Mouse (Mus musculus) liver, embryonic 14.5 days (tissue): ENCODE results near the gene Myh2. TPM values are rescaled to one million over a fixed set of nuclear protein-coding genes. Genes with fewer than 3 reads are reported as not detected.

Source experiments
- ATAC-seq: fragments of 200-750 bp; cut with Nextera tagmentation; 2 replicates; pipeline ENCODE4 v1.8.0; 2017; ENCODE audit warnings: moderate number of reproducible peaks, mild to moderate bottlenecking, moderate library complexity; ENCODE audit not compliant: insufficient read depth
- DNase-seq, 3 experiments: peaks; one replicate each; pipeline ENCODE4 v3.0.0-alpha.2; 2012 to 2013; ENCODE audit warnings: low read depth in 3 of 3, low spot score in 3 of 3
- H3K27ac ChIP-seq: fragments of 300-500 bp; sonication (generic); 2 replicates; pipeline ENCODE4 v1.5.1; 2014; ENCODE audit warnings: moderate library complexity, mild to moderate bottlenecking, control low read depth, inconsistent platforms
- H3K27me3 ChIP-seq: fragments of 300-500 bp; sonication (generic); 2 replicates; pipeline ENCODE4 v1.6.1; 2014; ENCODE audit warnings: mild to moderate bottlenecking, low read length, moderate library complexity; ENCODE audit not compliant: control insufficient read depth, insufficient read depth
- H3K36me3 ChIP-seq: fragments of 300-500 bp; sonication (generic); replicated peaks from 2 replicates; pipeline ENCODE4 v1.6.1; 2014; ENCODE audit warnings: low read depth; ENCODE audit not compliant: control insufficient read depth, insufficient read depth
- H3K4me1 ChIP-seq, 2 experiments: fragments of 200-500 bp in 1 of 2; fragments of 300-500 bp in 1 of 2; sonication (generic) in 1 of 2; replicated peaks; 2 replicates each; pipeline ENCODE4 v1.6.1; 2012 to 2014; ENCODE audit warnings: antibody characterized with exemption in 1 of 2, inconsistent platforms in 1 of 2, low read length in 1 of 2; ENCODE audit not compliant: control insufficient read depth in 2 of 2, insufficient read depth in 2 of 2
- H3K4me2 ChIP-seq: fragments of 300-500 bp; sonication (generic); 2 replicates; pipeline ENCODE4 v1.6.1; 2014; ENCODE audit warnings: low read depth, mild to moderate bottlenecking, control low read depth, moderate library complexity
- H3K4me3 ChIP-seq, 2 experiments: fragments of 200-500 bp in 1 of 2; fragments of 300-500 bp in 1 of 2; sonication (generic) in 1 of 2; 2 replicates each; pipeline ENCODE4 v1.5.1; 2012 to 2014; ENCODE audit warnings: low read depth in 2 of 2, low read length in 2 of 2, mild to moderate bottlenecking in 2 of 2, control low read depth in 1 of 2, inconsistent platforms in 1 of 2, moderate library complexity in 1 of 2; ENCODE audit not compliant: insufficient read depth in 1 of 2
- H3K9ac ChIP-seq: fragments of 300-500 bp; sonication (generic); replicated peaks from 2 replicates; pipeline ENCODE4 v1.6.1; 2014; ENCODE audit warnings: mild to moderate bottlenecking, control low read depth, moderate library complexity
- H3K9me3 ChIP-seq: fragments of 300-500 bp; sonication (generic); 2 replicates; pipeline ENCODE4 v1.6.1; 2016; ENCODE audit warnings: low read length, mixed read lengths; ENCODE audit not compliant: control insufficient read depth
- CTCF ChIP-seq: IDR thresholded peaks from 2 replicates; pipeline ENCODE4 v1.5.1; 2016; ENCODE audit warnings: antibody characterized with exemption, low read depth, control low read depth
- EP300 ChIP-seq: IDR thresholded peaks from 2 replicates; pipeline ENCODE4 v1.6.1; 2016; ENCODE audit warnings: antibody characterized with exemption, low read depth
- whole genome bisulfite sequencing: fragments of 180-500 bp; shearing (Covaris S2); extraction: QIAGEN DNeasy Blood & Tissue Kit; methylation state at CpG from one replicate; pipeline ENCODE4 v1.1.7; 2014; ENCODE audit not compliant: insufficient replicate concordance; 5-methylcytosine and 5-hydroxymethylcytosine counted together
- polyA plus RNA-seq, 2 experiments: library from polyadenylated mRNA; depleted of rRNA in 1 of 2; stranded (reverse) in 1 of 2; unstranded in 1 of 2; fragments of >200 nt; fragmentation: Nextera tagmentation in 1 of 2; extraction: Ambion mirVana in 1 of 2; gene quantifications; 2 replicates each; pipeline versions ENCODE4 v1.2.1 to v1.2.3; 2012 to 2014

Myh2 gene
- polyA plus RNA-seq, 2 experiments = not detected

GRCm38 (mm10) chr11:67204766-67205165 is 33.9 kb downstream of the Myh2 start:
- WGBS = 55% methylated on average over 3 of the region's 3 CpGs
- no peak for ATAC-seq
- no peaks in the 10 kb centered on the region for H3K36me3 ChIP-seq
- no peak overlapping the region for H3K27ac ChIP-seq
- H3K4me3 ChIP-seq = no peak overlapping the region
- TF ChIP-seq EP300 = no peak
- no peak for TF ChIP-seq CTCF
- H3K27me3 ChIP-seq = no peaks in the 10 kb centered on the region
- no peaks in the 10 kb centered on the region for H3K9me3 ChIP-seq
- no peak for DNase-seq
- H3K9ac ChIP-seq = no peak overlapping the region
- no peaks in the 10 kb centered on the region for H3K4me1 ChIP-seq
- H3K4me2 ChIP-seq = no peak overlapping the region

GRCm38 (mm10) chr11:67221803-67222202 is 51.0 kb downstream of the Myh2 start:
- Histone ChIP-seq H3K4me2 (no peak overlapping the region), H3K27me3 (no peaks in the 10 kb centered on the region), H3K27ac (no peak overlapping the region), H3K9me3 (no peaks in the 10 kb centered on the region), H3K9ac (no peak overlapping the region), H3K4me3 (no peak overlapping the region), H3K36me3 (no peaks in the 10 kb centered on the region), H3K4me1 (no peaks in the 10 kb centered on the region)
- no peak for ATAC-seq
- no peak for DNase-seq
- TF ChIP-seq EP300 (no peak), CTCF (no peak)
- whole genome bisulfite sequencing = 65% methylated on average over 8 of the region's 8 CpGs

DNA sequence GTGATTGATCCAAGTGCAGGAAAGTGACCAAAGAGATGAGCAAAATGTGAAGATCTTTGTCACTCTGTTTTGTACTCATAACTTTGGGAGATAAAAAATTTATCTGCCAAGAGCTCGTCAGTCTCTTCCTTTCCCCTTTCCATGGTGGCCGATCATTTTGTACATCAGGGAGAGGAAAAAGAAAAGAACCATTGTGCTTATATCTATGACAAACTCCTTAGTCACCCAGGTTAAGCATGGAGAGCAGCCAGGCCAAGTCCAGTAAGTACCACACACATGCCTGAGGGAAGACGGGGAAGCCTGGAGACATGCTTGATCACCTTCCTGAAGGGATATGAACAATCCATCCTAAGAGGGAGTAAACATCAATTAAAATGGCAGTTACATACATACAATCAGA is 53.6 kb downstream of the Myh2 start:
- WGBS = 75% methylated on average over 3 of the region's 3 CpGs
- H3K36me3 ChIP-seq = no peaks in the 10 kb centered on the region
- TF ChIP-seq CTCF (no peak), EP300 (no peak)
- H3K4me2 ChIP-seq = no peak overlapping the region
- DNase-seq (no peak), ATAC-seq (no peak)
- no peaks in the 10 kb centered on the region for H3K9me3 ChIP-seq
- no peak overlapping the region for H3K4me3 ChIP-seq
- H3K9ac ChIP-seq = no peak overlapping the region
- H3K4me1 ChIP-seq = no peaks in the 10 kb centered on the region
- no peaks in the 10 kb centered on the region for H3K27me3 ChIP-seq
- no peak overlapping the region for H3K27ac ChIP-seq

DNA sequence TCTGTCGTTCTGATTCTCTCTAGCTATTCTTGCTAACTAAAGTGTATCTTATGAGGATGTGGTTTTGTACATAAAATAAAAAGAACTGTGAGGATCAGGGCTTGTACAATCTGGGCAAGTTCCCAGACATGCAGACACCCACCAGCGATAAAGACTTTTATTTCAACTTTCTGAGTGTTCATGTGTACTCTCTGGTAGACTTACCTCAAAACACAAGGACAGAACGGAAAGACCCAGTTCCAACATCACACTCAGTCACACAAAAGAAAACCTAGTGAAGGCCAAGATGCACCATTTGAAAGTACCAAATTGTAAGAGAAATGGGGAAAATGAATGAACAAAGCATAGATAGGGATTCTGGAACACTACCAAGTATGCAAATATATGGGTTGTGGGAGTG is 57.9 kb downstream of the Myh2 start:
- no peaks in the 10 kb centered on the region for H3K27me3 ChIP-seq
- no peaks in the 10 kb centered on the region for H3K36me3 ChIP-seq
- no peaks in the 10 kb centered on the region for H3K4me1 ChIP-seq
- no peak overlapping the region for H3K27ac ChIP-seq
- H3K4me2 ChIP-seq = no peak overlapping the region
- 56% methylated on average over 3 of the region's 3 CpGs for WGBS
- no peak overlapping the region for H3K9ac ChIP-seq
- no peak for ATAC-seq
- no peaks in the 10 kb centered on the region for H3K9me3 ChIP-seq
- DNase-seq = no peak
- TF ChIP-seq CTCF (no peak), EP300 (no peak)
- no peak overlapping the region for H3K4me3 ChIP-seq

GRCm38 (mm10) chr11:67229166-67229565 is 58.3 kb downstream of the Myh2 start:
- ATAC-seq = no peak
- Histone ChIP-seq H3K27me3 (no peaks in the 10 kb centered on the region), H3K4me2 (no peak overlapping the region), H3K9ac (no peak overlapping the region), H3K27ac (no peak overlapping the region), H3K4me3 (no peak overlapping the region), H3K36me3 (no peaks in the 10 kb centered on the region), H3K4me1 (no peaks in the 10 kb centered on the region), H3K9me3 (no peaks in the 10 kb centered on the region)
- TF ChIP-seq CTCF (no peak), EP300 (no peak)
- 56% methylated on average over 5 of the region's 5 CpGs for WGBS
- DNase-seq = no peak

GRCm38 (mm10) chr11:67229946-67230345 is 59.1 kb downstream of the Myh2 start:
- no peak for TF ChIP-seq CTCF
- TF ChIP-seq EP300 = no peak
- H3K9ac ChIP-seq = no peak overlapping the region
- no peak overlapping the region for H3K4me3 ChIP-seq
- H3K9me3 ChIP-seq = no peaks in the 10 kb centered on the region
- H3K27ac ChIP-seq = no peak overlapping the region
- ATAC-seq = no peak
- no peaks in the 10 kb centered on the region for H3K27me3 ChIP-seq
- peak in 2 of 3 experiments; percentile 4 to 6 for DNase-seq
- no peak overlapping the region for H3K4me2 ChIP-seq
- H3K4me1 ChIP-seq = no peaks in the 10 kb centered on the region
- H3K36me3 ChIP-seq = no peaks in the 10 kb centered on the region
- 46% methylated on average over 2 of the region's 2 CpGs for WGBS
